Mouse (Mus musculus) megakaryocyte, embryonic 14.5 days (primary cell): ENCODE data around the gene Zbtb16.

Source experiments
- FLI1 ChIP-seq: IDR thresholded peaks from 2 replicates; pipeline ENCODE4 v1.6.1; 2012; ENCODE audit warnings: low read length, inconsistent platforms, mixed read lengths
- GATA1 ChIP-seq: IDR thresholded peaks from 3 replicates; pipeline ENCODE4 v1.6.1; 2012; ENCODE audit warnings: mixed read lengths, low read length, inconsistent platforms, borderline replicate concordance

GRCm38 (mm10) chr9:48734725-48735465 lies 101.1 kb downstream of the Zbtb16 start:
- no peak for TF ChIP-seq GATA1
- TF ChIP-seq FLI1, result no peak
